Mouse (Mus musculus) neural tube, postnatal 0 days (tissue): Measurements from ENCODE around the gene Gabrr3. TPM values are rescaled to one million over a fixed set of nuclear protein-coding genes. Genes with fewer than 3 reads are reported as not detected.

Source experiments
- polyA plus RNA-seq: library from polyadenylated mRNA; unstranded; fragments of >200 nt; fragmentation: Nextera tagmentation; extraction: Ambion mirVana; gene quantifications from 2 replicates; pipeline ENCODE4 v1.2.1, GENCODE M21; 2015

Gabrr3 gene
- 0.06 TPM in 1 of 2 replicates, not detected in the other for polyA plus RNA-seq

DNA sequence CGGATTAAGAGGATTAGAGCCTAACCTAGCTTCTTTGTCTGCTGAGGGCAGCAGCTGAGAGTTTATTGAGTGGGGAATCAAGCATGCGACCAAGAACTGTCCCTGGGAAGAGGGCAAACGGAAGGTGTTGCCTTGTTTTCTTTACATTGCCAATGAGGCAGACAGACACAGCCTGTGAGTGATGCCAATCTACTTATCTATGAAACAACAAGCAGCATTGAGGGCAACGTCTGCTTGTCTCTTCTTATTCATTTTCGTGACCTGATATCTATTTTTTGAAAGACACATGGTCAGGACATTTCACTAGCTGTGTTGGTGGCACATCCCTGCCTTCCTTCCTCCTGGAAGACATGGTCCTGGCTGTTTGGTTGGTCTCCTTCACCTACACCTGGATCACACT, at the start of gene Gabrr3:
Gene Gabrr3 (plus strand): TSS at position 301 of the 400 bp plus-strand sequence.

DNA sequence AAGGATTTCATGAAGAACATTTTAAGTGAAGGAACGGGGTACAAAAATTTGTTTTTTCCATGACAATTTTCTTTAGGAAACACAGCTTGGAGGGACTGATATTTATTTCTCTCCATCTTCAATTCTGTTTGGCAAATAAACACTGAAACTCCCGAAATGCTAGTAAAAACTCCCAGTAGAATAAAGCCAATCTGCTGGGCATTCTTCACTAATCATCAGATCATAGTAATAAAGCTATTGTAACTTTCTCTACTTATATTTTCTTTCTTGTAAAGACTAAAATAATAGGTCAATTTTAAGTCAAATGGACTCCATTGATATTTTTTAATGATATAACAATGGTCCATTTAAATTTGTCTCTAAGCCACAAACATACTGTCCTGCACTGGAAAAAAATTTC, 43.2 kb upstream of the Gabrr3 start, which contains the start of gene Olfr209:
Gene Olfr209 (minus strand): TSS at position 101 of the 400 bp plus-strand sequence.

GRCm38 (mm10) chr16:59471637-59472278, 64.6 kb downstream of the Gabrr3 start, which contains the start of gene Riox2:
Riox2 (plus strand) TSS chr16:59471775.

Other genes with a start within 250 kb of the Gabrr3 start
- not detected in 2 replicates for gene Olfr196, start 236.9 kb upstream of the Gabrr3 start, polyA plus RNA-seq
- not detected in 2 replicates for gene Olfr198, start 203.8 kb upstream of the Gabrr3 start, polyA plus RNA-seq
- not detected in 2 replicates for gene Olfr199, start 187.6 kb upstream of the Gabrr3 start, polyA plus RNA-seq
- gene Olfr201, start 134.7 kb upstream of the Gabrr3 start, polyA plus RNA-seq, result not detected in 2 replicates
- gene Olfr202, start 120.5 kb upstream of the Gabrr3 start, polyA plus RNA-seq, result not detected in 2 replicates
- gene Olfr203, start 108.5 kb upstream of the Gabrr3 start, polyA plus RNA-seq, result not detected in 2 replicates
- not detected in 2 replicates for gene Olfr204, start 89.1 kb upstream of the Gabrr3 start, polyA plus RNA-seq
- not detected in 2 replicates for gene Olfr205, start 76.2 kb upstream of the Gabrr3 start, polyA plus RNA-seq
- not detected in 2 replicates for gene Olfr206, start 58.1 kb upstream of the Gabrr3 start, polyA plus RNA-seq
- not detected in 2 replicates for gene Olfr209, start 43.3 kb upstream of the Gabrr3 start, polyA plus RNA-seq
- gene Riox2, start 64.4 kb downstream of the Gabrr3 start, polyA plus RNA-seq, result 11.9 and 12.6 TPM in 2 replicates
- 1.6 and 2.0 TPM in 2 replicates for gene Crybg3, start 193.6 kb downstream of the Gabrr3 start, polyA plus RNA-seq
- 55.7 and 59.9 TPM in 2 replicates for gene Arl6, start 232.1 kb downstream of the Gabrr3 start, polyA plus RNA-seq